Mouse (Mus musculus) lung, adult 18-20 months (tissue): ENCODE data around the gene Tns3.

Experiments
- DNase-seq, 2 experiments: peaks; one replicate each; pipeline ENCODE4 v3.0.0; 2022; ENCODE audit warnings: mixed read lengths in 2 of 2

The Tns3 gene

DNA sequence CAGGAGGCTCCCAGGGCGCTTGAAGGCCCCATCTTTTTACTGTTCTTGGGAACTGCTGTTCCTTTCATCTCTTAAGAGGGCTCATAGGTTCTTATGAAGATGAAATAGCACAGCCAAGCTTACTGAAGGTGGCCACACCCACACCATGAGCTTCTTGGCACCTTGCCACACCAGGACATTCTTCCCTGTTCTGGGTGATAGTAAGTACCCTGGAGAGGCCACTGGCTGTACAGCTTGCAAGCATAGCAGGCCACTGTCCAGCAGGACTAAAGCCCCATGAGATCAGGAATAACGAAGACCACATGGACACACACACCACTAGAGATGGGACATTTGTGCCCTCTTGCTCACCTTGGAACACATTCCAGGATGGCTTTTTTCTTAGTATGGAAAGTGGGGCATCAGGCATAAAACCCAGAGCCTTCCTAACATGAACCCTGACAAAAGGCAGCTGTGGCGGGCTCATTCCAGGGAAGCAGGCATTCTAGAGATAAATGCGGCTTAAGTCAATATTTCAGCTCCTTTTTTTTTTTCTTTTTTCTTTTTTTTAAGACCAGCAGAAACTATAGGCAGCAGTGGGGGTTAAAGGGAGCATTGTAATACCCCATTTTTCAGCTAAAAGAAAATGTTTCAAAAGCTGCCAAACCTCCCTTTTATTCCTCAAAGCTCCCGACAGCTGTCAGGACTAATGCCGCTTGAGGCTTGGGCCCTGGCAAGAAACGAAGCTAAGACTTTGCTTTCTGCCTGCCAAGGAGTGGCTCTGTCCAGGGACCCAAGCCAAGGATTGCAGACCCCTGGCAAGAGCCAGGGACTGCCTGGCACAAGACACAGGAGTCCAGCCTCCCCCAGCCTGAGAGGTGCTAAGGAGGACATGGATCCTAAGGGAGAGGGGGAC is 150.7 kb downstream of the Tns3 start:
- peak; percentile 56 to 74 for DNase-seq

- DNase-seq: no peak
These were observed 154.0 kb downstream of the Tns3 start for GRCm38 (mm10) chr11:8510294-8510693.

DNA sequence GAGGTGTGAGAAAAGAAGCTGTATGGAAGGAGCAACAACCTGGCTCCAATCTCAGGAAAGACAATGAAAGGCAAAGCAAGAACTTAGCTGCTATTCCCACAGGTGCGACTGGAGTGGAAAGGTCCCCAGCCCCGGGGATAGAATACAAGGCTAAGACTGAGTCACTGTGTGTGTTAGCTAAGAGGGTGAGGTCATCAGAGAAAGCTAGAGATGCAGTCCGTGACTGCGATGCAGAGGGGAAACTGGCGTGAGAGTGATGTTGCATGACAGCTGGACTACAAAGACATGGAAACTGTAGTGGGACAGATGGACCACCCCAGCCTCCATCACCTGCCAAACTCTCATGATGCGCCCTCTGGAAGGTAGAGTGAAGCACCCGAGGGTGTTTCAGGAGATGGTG is 154.7 kb downstream of the Tns3 start:
- DNase-seq: no peak

DNA sequence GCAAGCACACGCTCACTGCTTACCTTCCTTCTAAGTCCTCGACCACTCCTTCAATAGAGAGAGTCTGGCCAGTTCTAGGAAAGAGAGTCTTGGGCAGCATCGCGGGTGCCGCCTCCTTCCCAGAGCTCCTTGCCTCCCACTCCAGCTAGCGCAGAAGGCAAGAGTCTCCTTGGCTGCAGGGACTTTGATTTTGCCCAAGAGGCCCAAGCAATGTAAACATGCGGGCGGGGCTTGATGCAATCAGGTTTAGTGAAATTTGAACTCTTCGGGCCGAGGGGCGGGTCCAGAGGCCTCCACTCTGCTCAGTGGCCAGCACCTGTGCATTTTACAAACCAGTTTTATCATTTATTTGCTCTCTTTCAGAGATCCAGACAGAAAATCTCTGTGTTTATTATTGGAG is 160.6 kb downstream of the Tns3 start:
- DNase-seq: peak; percentile 90 to 92

DNA sequence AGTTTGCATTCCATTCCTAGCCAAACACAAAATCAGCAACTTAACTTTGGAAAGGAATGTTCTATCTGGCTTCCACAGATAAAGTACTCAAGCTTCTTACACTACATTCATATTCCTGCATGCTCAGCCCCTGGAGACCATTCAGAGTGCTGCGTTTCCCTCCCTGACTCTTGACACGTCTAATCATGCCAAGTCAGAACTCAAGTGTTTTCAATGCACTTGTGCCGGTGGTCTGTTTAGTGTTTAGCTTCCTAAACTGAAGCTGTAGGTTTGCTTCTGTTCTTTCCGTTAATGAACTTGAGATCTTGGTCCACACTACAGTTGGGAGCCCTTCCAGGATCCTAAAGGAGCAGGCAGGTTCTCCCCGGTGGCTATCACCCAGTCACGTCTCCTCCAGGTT is 163.5 kb downstream of the Tns3 start:
- peak; percentile 67 to 77 for DNase-seq

- DNase-seq: no peak
These were observed 167.2 kb downstream of the Tns3 start for GRCm38 (mm10) chr11:8497136-8497535.

DNA sequence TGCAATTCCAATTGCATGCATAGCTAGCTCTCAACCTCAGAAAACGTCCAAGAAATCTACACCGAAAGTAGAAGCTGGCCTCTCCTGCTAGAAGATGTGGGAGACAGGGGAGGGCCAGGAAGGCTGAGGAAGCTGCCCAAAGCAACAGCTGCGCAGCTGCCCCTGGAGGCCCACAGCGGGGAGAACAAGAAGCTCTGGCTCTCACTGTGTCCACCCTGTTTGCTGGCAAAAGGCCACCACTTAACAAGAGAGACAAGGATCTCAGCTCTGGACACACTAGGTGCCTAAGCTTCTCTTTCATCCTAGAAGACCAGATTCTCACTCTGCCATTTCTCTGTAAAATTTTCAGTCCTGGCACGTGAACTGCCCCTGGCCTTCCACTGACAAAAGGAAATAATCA is 167.6 kb downstream of the Tns3 start:
- peak; percentile 68 to 82 for DNase-seq

DNA sequence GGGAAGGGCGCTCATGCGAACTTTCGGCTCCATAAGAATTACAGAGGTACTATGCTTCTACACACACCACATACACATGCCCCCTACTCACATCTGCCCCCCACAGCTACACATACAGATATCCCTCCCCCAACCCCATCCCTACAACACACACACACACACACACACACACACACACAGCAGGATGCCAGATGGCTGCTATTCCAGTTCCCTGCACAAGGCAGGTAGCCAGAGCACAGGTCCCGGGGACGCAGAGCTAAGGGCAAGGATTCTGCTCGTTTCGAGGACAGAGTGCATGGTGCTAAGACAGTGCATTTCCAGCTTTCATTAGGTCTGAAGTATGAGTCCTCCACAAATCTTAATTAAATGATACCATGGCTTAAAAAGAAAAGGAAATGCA is 168.5 kb downstream of the Tns3 start:
- DNase-seq: no peak

- no peak for DNase-seq
These were observed 169.3 kb downstream of the Tns3 start for GRCm38 (mm10) chr11:8495036-8495435.

DNA sequence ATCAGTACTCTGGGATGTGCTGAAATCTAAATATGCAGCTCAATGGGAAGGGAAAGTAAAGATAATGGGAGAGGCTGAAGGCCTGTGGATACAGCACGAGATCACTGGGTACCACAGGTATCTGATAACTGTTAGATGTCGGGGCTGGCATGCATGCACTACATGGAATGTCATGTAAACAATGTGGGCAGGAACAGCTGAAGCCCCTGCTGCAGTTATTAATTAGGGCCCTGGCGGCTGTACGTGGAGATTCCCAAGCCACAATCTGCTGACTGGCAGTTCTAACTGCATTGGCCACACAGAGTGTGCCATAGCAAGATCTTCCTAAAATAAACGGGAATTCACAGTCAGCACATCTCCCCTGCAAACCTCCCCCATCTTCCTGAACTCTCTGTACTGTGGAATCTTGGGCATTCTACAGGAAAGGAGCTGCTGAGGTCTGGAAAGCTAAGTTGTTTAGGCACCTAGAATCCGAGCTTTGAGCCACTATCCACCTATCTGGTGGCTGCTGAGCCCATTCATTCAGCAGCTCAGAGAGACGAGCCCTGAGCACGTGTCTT is 170.3 kb downstream of the Tns3 start:
- DNase-seq: no peak

DNA sequence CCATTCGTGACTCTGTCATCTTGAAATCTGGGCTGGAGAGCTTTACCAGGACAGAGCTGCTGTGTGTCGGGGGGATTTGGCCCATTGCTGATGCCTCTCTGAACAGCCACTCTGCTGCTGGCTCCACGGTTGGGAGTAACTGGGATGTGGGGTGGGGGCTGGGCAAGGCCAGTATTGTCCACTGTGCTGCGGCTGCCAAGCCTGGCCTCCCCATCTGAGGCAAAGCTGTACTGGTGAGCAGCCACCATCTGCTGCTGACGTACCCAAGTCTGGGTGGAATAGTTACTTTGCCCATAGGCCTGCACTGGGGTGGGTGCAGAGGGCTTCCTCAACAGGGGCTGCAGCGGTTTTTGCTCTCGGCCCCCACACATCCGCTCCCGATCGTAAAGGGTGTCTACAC is 172.0 kb downstream of the Tns3 start:
- no peak for DNase-seq

GRCm38 (mm10) chr11:8488248-8488647 is 176.1 kb downstream of the Tns3 start:
- DNase-seq: no peak

DNA sequence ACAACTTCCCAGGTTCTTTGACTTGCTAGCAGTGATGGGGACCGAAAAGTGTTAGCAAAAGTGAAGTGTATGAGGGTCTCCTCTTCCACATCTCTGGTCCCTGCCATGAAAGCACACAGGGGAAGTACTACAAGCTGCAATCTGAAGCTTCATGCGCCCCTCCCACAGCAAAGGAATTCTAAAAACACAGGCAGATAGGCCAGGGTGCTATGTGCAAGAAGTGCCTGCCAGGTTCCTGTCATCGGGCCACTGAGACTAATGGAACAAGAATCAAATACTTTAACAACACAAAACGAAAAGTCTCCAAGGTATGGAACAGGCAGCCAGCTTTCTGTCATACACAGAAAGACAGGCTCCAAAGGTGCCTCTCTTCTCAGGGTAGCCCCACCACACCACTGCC is 177.8 kb downstream of the Tns3 start:
- peak in 1 of 2 experiments; percentile 37 for DNase-seq

GRCm38 (mm10) chr11:8484538-8484937 is 179.8 kb downstream of the Tns3 start:
- DNase-seq: no peak

DNA sequence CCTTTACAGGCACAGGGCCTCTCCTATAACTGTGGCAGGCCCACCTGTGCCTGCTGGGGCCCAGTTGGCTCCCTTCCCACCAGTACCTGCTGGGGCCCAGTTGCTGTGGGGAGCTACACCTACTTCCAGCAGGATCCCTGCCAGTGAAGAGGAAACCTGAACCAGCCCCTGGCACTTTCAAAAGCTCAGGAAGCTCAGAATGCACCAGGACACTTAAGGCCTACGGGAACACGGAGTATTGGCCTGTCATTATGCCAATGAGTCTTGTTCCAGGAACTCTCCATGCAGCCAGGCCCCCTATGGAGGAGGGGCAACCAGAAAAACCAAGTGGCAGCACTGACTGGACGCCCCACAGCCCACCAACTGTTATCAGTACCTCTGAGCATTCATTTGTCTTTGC is 181.6 kb downstream of the Tns3 start:
- peak; percentile 30 to 69 for DNase-seq

GRCm38 (mm10) chr11:8481962-8482361 is 182.4 kb downstream of the Tns3 start:
- DNase-seq: no peak

- DNase-seq: no peak
These were observed 182.8 kb downstream of the Tns3 start for GRCm38 (mm10) chr11:8481529-8481928.

DNA sequence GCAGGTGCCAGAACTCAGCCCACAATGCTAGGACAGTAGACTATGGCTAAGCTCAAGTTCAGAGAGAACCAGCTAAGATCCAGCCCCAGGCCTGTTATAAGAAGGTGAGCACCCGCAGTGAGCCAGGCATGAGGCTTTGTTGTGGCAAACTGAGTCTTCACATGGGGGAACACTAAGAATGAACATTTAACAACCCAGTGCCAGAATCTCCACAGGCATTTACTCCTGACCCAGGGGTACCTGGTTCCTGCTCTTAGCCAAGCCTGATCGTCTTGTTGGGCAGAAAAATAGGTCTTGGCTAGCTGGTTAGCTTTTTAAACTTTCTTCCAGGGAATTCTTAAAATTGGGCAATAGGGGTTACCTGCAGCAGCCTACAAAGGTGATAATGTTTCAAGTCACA is 184.5 kb downstream of the Tns3 start:
- DNase-seq: no peak

DNA sequence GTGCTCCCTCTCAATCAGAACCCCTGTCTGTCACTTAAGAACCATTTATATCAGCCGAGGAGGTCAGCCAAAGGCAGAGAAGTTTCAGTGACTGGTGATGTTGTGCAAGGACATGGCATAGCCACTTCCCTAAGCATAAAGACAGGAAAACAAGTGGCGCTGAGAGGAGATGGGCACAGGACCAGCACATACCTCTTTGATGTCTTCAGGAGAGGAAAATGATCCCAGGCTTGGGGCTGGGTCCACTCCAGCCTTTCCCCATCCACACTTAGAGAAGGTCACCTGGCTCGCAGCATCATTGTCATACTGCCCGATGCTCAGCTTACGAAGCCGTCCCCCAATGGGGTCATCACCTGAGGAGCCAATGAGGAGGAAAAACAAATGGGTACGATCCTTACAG is 185.0 kb downstream of the Tns3 start:
- DNase-seq: peak in 1 of 2 experiments; percentile 51

DNA sequence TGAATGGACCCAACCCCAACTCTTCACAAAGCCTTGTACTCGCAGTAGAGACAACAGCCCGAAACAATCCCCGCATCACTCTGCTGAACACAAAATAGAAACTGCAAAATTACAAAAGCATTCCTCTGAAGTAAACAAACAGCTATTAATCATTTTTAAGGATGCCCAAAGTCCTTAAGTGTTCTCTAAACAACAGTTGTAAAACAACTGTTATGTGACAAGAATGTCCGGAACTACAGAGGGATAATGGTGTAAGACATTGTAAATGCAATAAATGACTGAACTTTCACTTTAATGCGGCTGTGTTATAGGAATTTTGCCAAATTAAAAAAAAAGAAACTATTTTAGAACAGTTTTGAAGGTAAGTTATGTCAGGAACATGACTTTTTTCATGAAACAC is 190.7 kb downstream of the Tns3 start:
- no peak for DNase-seq

- DNase-seq: no peak
These were observed 191.9 kb downstream of the Tns3 start for GRCm38 (mm10) chr11:8472439-8472838.

DNA sequence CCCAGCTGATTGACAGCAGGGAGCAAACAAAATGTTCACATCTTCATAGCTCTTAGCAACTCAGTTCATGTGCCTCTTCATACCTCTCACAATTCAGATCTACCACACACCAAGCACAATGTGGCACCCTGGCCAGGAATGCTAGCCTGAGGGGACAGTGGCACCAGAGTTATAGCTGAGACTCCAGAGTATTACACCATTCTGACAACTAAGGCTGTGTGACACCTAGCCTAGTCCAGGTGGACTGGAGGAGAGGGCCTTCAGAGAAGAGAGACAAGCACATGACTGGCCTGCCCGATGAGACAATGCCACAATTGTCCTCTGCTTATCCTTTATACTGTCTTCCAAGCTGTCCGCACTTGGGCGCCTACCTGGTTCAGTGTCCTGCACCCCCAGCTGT is 192.8 kb downstream of the Tns3 start:
- no peak for DNase-seq

- peak in 1 of 2 experiments; percentile 36 for DNase-seq
These were observed 194.8 kb downstream of the Tns3 start for GRCm38 (mm10) chr11:8469537-8469936.
